Mouse (Mus musculus): ENCODE results near the gene Tmtc2. TPM values are rescaled to one million over a fixed set of nuclear protein-coding genes. Genes with fewer than 3 reads are reported as not detected.

Tmtc2 gene
- total and polyA plus RNA-seq, 3 experiments = 0.85 to 7.4 (median 3.3) TPM

DNA sequence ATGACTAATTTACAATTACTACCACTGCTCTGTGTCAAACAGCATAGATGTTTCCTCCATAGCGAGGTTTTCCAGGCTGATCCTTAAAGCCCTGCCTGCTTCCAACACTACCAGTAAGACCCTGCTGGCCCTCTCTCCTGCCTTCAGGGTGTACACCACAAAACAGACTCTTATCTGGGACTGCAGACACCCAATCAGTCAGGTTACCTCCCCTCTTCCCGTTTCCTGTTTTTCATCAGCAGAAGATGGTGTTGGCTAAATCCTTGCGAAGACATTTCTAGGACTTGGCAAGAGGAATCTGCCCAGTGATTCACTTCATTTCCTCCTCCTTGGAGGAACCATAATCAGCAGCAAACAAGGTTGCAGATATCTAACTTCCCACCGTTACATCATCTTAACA lies 73.8 kb downstream of the Tmtc2 start:
- peak; percentile 9 for DNase-seq

DNA sequence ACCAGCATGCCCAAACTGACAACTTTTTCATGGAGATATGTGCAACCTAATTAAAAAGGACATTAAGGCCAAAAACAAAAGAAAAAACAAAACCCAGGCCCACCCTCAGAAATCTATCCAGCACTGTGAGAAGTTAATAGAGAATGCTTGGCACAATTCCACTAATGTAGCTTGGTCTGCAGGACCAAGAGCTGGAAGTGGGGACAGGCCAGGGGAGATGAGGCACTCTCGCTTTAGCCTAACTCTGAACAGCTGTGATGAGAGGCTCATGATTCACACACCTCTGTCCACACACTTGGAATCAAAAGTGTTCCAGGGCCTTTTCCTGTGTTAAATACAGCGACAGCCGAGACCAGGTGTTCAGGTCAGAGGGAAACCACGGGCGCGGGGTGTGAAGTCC lies 79.0 kb downstream of the Tmtc2 start:
- DNase-seq = no peak

DNA sequence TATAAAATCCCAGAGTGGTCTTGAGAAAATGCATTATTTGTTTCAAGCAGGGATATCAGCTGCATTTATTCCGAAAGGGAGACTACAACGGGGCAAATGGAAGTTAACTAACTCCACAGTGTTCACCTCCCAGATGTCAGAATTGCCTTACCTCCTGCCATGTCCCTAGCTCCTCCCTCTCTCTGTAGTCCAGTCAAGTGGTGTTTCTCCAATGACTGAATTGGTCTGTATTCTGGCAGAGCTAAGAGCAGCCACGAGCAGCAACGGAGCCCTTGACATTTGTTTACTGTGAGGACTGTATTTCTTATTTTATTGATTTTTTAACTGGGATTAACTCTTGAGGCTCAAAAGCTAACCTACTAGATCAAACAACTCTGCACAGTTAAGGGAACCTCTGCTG lies 81.8 kb downstream of the Tmtc2 start:
- no peak for DNase-seq

DNA sequence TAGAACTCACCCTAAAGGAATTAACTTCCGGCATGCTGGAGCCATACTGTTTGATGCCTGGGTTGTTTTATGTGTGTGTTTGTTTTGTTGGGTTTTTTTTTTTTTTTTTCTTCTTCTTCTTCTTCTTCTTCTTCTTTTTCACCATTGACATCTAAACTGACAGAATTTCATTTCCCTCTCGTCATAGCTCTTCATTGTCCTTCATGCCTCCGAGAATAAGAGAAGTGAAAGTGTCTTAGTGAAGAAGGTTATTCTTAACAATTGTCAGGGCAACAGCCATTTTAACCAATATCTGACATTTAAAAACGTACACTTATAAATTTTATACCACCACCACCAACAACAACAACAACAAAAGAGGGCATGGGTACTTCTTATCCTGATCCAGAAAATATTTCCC lies 83.5 kb downstream of the Tmtc2 start:
- DNase-seq = no peak

DNA sequence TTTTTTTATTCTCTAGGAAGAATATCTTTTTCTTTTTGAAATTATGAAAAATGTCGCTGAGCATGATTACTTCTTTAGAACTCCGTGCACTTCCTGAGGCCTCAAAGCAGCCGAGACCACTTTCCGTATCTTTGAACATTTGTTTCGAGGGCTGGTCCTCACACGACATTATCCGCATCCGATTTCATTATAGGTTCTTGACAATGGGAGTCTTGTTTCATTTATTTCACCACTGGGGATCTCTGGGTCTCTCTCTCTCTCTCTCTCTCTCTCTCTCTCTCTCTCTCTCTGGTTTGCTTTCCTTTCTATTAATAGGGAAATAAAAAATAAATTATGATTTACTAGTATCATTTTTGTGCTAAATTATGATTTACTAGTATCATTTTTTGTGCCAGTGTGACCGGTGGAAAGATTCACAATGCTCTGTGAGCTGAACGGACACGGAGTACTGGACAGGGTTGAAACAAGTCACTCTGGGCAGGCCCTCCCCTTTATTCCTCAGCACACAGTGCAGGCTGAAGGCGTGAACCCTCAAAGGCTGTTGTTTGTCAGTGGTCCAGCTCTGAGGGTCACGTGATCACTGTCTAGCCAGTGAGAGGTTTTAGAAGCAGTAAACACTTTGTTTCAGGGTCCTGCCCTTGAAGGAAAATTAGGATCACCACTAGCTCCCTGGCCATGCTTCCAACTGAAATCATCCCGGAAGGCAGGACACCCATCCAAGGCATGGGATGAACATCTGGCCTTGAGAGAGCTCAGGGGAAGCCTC lies 84.1 kb downstream of the Tmtc2 start:
- peak; percentile 2 for DNase-seq

DNA sequence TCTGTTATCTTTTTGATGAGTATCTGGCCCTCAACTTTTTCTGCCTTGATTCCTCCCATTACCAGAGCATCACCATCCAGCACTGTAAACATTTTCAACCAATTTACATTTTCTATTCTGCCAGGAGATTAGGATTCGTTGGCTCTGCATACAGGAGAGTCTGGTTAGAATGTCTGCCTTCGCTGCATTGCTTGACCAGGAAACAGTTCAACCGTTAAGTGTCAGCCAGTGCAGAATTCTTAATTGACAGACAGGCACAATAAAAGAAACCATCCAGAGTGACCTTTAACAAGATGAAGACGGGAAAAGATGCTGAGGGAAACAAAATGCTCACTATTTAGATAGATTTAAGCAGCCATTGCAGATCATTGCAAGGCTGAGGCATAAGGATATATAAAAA lies 87.3 kb downstream of the Tmtc2 start:
- DNase-seq = no peak

DNA sequence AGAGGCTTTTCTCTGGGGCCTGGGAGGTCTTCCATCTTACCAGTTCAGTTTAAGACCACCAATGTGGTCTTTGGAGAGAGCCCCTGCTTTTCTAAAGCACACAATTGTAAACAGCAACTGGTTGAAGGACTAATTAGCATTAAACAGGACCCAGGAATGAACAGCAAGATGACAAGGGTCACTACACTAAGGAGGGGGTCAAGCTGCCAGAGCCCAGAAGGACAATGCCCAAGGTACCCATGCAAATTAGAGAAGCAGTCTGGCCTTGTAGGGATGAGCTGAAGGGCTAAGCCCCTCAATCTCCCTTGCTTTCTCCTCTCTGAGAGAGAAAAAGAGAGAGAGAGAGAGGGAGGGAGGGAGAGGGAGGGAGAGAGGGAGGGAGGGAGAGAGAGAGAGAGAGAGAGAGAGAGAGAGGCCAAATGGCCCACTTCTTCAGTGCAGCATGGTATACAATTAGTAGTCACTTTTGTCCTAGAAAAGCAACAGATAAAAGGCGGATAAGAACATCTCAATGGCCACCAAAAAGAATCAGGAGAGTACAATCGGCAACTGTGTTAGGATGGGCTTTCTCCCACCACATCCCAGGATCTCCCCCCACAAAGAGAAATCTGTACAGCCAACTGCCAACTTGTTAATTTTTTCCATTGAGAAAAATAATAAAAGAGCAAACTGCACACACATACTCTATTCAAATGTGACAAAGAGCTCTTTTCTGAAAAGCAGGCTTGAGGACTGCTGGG lies 89.7 kb downstream of the Tmtc2 start:
- DNase-seq = no peak

DNA sequence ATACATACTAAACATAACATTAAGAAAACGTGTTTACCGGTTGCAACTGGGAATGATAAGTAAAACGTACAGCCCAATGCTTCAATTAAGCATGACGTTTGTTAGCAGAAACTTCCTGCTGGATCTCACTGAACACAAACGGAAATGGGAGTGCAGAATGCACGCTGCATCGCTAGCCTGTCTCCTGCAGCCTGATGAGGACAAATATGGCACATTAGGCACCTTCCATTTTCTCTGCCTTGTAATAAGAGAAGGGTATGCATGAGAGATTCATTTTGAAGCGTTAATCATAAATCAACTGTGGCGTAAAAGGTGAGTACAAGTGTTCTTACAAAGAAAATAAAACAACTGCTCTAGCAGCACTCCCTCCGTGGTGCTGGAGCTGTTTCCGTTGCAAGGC lies 94.5 kb downstream of the Tmtc2 start:
- DNase-seq = no peak

DNA sequence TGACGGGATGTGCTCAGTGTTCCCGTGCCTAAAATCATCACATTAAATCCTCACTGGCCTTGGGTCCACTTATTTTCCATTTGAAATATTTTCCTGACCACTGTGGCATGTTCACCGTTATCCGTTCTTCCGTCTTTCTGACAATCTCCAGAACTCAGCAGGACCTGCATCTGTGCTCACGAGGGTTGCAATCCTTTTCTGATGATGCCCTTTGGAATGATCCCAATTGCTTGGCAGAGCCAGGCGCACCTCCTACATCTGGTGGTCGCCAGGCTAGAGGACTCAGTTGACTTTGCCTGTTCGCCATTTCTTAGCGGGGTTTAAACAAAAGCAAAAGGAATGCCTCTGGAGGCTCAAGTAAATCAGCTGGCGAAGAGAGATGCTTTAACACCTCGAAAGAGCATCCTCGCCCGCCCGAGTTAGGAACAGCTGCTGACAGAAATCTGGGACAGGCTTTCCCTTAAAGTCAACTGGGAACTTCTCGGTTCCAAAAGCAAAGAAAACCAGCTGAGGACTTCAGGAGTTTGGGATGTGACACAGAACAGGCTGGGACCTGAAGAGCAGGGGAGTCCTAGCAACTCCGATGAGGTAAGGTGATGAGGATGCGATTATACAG lies 96.5 kb downstream of the Tmtc2 start:
- no peak for DNase-seq

DNA sequence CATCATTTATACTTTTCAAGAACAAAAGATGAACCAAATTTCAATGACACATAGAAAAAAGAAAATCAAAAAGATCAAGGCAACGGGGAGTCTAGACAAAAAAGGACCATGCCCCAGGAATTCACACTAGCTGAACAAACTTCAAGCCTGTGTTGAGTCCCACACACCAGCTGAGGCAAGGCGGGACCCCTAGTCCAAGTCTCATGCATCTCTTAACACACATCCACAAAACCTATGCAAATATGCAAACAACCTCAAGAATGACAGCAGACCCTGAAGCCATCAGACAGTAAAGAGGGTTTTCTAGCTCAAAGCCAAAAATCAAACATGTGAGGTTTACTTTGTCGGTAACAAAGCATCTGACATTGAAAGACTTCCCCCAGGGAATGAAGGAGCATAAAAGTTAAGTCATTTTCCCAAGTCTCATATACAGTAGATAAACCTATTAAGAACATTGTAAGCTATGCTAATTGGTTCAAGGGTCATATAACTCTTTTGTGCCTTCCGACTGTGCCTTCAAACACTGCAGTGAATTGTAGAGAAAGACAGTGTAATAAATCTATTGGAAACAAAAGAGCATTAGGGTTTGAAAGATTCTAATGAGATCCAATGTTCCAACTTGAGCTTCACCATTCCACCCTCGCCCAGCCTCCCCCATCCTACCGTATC lies 100.0 kb downstream of the Tmtc2 start:
- no peak for DNase-seq

DNA sequence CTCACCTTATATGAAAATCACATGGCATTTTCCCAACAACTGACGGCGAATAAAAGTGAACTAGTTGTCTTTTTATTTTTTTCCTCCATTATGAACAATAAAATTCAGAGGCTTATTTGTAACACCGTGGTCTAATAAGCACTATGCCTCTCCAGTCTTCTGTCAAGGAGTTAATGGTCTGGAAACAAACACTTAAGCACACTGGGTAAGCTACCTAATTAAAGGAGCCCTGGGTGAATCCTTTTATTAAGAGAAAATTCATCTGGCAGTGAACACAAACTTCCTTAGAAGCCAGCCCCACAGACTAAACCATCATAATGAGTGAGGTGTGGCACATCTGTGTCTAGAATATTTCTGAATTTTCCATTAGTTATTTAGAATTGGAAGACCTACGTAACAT lies 109.9 kb downstream of the Tmtc2 start:
- no peak for DNase-seq

DNA sequence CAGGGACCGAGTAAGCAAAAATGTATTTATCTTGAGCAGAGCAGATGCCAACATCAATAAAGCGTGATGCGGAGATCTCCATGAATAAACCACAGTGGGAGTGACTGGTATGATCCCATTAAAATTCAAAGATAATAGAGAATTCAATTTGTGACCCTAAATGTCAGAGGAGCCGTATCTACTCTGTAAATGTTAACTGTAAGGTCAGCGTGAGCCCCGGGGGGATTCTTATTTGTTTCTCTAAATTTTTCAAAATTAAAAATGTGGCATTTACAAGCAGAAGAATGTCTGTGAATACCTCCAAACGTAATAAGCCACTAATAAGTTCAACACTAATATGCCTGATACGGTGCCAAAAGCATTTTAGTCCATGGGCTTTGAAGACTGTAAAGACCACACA lies 120.8 kb downstream of the Tmtc2 start:
- no peak for DNase-seq

DNA sequence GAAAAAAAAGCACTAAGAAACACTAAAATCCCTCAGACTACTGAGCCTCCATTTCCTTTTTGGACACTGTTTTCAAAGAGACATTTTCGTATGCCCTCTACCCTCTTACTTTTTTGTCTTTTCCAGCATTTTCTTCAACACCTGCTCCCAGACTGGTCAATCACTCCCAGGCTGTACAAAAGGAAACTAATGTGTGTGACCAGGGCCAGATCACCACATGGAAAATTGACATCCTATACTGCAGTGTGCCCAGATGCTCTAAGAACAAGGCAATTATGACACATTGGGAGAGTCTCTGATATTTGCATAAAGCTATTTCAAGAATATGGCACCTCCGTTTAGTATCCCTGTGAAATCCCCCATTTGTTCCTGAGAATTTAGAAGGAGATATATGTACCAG lies 127.1 kb downstream of the Tmtc2 start:
- no peak for DNase-seq

DNA sequence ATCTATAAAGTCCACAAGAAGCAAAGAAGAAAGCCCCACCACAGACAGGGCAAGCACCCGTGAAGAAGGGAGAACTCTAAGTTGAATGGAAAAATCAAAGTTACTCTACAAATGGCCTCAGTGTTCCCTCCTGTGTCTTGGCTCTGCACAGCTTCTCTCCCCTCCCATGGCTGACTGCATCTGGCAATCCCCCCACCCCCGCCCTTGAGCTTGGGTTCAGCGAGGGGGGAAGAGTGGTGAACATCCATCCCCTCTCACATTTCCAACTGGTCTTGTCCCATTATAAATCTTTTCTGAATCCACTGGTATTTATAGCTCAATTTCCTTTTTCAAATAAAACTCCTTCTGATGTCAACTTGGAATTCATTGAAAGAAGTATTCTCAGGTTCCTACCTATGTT lies 129.9 kb downstream of the Tmtc2 start:
- DNase-seq = no peak

DNA sequence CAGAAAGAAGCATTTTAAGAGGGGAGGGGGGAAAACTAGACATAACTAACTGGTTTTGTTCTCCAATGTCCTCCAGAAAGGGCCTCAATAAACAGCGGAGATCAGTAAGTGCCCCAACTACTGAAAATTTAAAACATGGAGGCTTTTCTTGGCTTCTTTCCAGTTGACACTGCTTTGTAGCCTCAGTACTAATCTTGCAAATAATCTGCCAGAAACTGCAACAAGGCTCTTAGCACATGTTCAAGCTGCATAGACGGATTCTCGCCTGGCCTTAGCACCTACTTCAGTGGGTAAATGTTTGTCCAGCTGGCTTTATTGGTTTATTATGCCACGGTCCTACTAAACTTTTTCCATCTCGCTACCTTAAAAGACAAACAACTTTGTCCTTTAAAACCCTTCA lies 139.4 kb downstream of the Tmtc2 start:
- DNase-seq = no peak

DNA sequence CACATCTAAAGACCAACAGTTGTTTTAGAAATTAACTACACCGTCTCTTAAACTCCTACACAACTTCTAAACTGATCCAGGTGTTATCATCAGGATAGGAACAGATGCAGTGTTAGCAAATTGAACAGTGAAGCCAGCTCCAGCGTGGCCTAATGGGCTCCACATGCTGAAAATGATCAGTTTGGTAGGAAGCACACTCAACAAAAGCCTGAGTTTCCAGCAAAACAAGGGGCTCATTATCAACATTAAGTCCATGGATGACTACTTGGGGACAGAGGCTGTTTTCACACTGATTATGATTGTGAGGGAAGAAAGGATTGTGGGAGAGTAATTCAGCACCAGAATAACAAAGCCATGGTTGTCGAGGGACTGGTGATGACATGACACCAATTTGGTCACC lies 143.4 kb downstream of the Tmtc2 start:
- no peak for DNase-seq

DNA sequence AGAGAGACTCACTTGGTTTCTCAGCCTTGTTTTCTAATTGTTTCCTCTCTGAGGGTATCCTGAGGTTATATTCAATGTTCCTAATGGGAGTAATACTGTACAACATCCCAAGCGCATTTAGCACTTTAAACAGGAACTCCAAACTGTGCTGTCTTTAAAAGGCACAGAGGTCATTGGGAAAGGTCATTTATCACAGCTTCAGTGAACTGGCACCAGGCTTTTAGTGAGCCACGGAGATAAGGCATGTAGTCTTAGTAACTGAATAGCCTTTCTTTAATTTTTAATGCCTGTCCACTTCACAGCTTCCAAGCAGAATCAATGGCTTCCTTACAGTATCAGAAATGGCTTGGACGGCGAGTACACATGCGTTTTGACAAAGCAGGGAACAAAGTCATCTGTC lies 144.0 kb downstream of the Tmtc2 start:
- DNase-seq = no peak

DNA sequence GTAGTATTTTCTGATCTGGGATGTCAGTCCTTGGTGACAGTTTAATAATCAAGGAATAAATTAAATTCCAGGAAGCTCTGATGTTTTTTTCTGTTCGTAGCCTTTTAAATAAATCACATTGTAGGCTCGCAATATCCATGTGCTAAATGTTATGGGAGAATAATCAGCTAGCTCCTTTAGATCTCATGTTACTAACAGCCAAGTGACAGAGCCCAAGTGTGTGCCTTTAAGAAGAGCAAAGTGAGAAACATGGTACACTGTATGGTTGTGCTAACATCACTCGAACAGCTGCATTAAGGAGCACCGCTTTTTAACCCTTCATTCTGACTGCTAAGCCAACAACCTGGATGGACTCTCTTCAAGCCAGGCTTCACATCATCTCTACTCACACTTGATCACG lies 146.2 kb downstream of the Tmtc2 start:
- no peak for DNase-seq

DNA sequence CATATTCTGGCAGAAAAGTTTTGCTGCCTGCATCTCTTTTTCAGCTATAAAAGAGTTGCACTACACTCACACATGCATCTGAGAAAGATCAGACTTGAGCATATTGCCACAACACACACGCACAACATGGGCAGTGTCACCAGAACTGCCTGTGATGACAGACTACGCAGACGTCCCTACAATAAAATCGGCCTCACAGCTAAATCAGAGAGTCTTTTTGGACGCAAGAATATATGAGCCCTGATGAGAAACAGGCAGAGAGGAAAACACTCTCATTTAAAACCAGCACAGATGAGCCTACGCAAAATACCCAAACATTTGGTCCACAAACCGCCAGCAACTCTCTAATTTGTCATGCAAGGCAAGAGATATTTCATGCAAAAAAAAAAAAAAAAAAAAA lies 146.6 kb downstream of the Tmtc2 start:
- no peak for DNase-seq

DNA sequence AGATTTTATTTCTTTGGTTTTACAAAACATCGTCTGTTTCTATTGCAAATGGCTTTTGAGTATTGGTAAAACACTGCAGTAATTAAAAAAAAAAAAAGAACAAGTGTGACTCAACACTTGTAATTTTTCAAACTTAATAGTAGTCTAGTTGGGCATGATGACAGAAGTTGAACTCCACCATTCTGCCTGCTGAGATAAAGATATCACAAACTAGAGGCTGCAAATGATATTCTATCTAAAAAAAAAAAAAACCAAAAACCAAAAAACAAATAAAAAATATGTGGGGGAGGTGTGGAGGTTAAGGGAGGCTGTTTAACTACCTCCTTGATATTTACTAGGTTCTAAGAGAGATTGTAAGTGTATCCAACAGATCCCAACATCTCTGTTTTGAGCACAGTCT lies 149.2 kb downstream of the Tmtc2 start:
- DNase-seq = no peak

DNA sequence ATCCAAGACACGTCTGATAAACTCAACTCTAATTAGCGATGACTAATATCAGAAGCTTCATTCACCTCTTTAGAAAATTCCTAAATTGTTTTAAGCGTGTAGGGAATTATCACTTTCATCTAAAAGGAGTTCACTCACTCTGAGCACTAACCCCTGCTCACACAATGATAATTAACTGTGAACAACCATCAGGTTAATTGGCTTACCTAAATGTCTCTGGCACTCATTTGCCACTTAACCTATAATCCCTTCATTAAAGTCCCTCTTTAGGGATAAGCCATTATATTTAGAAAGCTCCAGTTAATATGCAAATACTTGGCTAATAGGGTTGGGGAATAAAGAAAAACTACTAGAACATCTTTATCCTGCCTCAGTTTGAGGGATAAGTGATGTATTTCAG lies 151.1 kb downstream of the Tmtc2 start:
- DNase-seq = no peak

DNA sequence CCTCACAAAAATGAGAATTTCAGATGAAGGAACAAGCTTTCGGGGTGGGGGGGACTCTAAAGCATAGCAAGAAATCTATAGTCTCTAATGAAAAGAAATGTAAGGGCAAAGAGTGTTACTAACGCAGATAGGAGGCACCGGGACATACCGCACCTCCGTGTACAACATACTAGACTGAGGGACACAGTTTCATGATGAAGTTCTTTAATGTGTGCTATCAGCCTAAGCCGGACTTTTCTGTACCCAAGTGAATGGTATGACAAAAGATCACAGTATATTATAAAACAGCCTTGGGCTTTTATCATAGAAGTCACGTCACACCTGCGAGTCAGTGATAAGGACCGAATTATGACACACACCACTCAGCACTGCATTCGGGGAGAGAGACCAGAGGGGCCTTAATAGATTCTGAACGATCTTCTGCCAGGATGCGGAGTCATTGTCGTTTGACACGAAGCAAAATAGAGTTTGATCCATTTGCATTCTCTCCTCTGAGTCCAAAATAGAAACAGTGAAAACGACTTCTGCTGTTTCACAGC lies 156.3 kb downstream of the Tmtc2 start:
- no peak for DNase-seq

DNA sequence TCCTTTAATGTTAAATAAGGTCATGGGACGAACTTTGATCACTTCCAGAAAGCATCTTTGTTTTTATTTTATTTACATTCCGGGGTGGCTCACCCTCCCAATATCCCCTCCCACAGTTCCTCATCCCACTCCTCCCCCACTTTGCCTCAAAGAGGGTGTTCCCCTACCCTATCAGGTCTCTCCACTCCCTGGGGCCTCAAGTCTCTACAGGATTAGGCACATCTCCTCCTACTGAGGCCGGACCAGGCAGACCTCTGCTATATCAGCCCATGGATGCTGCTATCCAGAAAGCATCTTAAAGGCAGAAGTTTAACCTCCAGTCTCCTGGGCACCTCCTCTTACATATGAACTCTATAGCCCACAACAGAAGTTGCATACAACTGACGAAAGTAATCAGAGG lies 157.7 kb downstream of the Tmtc2 start:
- DNase-seq = no peak
